Mouse (Mus musculus) G1E-ER4 (cell line): Measurements from ENCODE around the gene Dcakd. TPM values are rescaled to one million over a fixed set of nuclear protein-coding genes. Genes with fewer than 3 reads are reported as not detected.

Source experiments
- GATA1 ChIP-seq: IDR thresholded peaks from one replicate; pipeline ENCODE4 v1.8.0; 2012; ENCODE audit warnings: low read length, inconsistent platforms
- polyA plus RNA-seq: library from polyadenylated mRNA; stranded (reverse); fragments of >175 nt; gene quantifications from 2 replicates; pipeline ENCODE4 v1.2.3, GENCODE M21; 2012

Gene Dcakd
- polyA plus RNA-seq = 136 and 225 TPM in 2 replicates

DNA sequence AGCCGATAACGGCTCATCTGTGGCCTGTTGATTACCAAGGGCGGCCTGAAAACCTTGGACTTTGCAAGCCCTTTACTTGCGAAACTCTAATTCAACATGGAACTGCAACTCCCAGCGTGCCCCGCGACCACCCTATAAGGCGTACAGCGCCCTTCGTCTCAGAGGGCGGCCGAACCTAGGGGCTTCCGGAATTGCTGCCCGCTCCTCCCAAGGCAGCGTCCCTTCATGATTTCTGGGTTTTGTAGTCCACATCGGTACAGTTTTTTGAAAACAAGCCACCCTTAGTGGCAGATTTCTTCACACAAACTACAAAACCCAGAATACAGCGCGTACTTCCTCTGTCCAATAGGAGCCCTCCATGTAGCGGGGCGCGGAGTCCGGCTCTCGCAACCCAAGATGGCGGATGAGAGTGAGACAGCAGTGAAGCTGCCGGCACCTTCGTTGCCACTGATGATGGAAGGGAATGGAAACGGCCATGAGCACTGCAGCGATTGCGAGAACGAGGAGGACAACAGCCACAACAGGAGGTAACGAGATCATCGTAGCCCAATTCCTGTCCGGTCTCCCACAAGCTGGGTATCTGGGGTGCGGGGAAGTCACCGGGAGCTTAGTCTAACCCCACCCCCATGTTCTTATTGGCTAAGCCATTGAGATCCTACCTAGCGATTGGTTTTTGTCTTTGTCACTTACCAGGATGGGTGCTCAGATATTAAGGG lies at the start of gene Dcakd, which contains the start of gene Nmt1:
Gene Dcakd (minus strand): TSS at position 158 of the 716 bp plus-strand sequence.
Gene Nmt1 (plus strand): TSS at position 15 of the 716 bp plus-strand sequence.
- TF ChIP-seq GATA1 = no peak

DNA sequence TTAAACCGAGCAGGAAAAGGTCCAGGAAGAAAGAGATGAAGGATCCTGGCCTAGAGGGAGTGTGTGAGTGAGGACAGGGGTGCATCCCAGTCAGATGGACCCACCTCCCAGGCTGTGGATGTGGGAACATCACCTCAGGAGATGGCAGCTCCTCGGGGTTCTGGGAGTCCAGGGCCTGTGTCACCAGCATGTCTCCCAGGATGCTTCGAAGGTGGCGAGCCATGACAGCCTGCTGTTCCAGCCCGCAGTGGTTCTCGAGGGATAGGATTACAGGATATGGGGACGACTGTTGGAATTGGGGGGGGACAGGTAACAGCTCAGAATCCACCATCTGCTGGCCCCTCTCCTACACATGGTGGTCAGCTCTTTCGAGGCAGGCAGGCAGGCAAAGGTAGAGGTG lies 48.4 kb upstream of the Dcakd start:
- TF ChIP-seq GATA1 = no peak

DNA sequence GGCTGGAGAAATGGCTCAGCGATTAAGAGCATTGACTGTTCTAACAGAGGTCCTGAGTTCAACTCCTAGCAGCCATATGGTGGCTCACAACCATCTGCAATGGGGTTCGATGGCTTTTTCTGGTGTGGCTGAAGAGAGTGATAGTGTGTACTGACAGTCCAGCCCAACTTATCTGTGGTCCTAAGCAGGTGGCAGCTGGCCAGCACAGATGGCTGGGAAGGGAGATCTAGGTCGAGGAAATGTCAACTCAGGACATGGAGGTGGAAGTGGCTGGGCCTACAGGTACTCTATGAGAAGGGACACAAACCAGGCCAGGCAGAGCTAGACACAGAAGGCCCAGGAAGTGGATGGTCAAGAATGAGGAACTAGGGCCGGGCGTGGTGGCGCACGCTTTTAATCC lies 47.9 kb upstream of the Dcakd start:
- TF ChIP-seq GATA1 = no peak

DNA sequence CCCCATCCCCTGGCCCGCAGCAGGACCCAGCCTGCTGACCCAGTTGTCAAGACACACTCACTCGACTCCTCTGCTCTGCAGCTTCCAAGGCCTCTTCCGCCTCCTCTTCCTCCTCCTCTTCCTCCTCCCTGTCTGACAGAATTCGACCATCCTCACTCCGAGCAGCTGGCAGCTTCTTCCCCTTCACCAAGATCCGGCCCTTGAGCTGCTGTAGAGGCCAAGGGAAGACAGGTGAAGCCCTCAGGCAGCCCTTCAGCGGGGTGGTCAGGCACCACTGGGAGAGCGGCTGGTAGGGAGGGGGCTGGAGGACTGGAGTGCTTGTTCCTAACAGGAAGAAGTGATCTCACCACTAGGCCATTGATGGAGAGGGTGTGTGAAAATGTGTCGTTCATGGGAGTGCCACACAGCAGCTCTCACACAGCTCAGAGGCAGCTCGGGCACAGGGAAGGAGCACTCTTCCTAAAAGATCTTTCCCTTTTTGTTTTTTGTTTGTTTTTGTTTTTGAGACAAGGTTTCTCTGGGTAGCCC lies 46.7 kb upstream of the Dcakd start:
- TF ChIP-seq GATA1 = no peak

DNA sequence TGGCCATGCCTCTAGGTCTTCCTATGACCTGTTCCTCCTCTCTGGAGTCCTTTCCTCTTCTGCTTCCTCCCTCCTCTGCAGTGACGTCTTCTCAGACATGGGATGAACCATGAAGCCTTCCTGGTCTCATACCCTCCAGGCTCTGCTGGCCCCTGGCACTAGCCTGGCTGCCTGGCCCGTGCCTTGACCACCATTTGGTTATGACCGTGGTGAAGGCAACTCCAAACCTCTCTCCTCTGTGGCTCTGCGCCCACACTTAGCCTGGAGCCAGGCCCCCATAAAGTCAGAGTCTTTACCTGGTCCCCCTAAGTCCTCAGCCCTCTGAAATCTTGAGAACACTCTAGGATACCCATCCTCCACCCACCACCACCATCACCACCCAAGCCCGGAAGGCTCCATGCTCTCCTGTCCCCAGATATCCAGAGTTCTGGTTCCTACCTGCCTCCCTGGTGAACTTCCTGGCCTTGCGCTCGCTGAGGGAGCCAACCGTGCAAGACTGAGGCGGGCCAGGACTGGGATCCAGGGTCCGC lies 46.1 kb upstream of the Dcakd start:
- TF ChIP-seq GATA1 = no peak

DNA sequence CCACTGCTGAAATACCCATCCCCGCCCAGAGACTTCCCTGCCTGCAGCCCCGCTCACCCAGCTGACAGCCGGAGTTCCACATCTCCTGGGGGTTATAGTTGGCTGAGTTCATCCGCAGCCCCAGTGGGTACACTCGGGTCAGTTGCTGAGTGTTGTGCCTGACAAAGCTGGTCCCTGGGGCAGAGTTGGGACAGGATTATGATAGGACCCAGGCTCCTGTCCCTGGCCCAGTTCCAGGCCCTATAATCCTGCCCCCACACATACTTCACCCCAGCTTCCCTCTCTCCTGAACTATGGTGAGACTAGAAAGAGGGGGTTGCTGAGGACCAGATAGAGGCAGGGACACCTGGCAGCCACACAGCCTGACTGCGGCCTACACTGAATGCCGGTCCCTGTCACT lies 45.5 kb upstream of the Dcakd start:
- TF ChIP-seq GATA1 = no peak

DNA sequence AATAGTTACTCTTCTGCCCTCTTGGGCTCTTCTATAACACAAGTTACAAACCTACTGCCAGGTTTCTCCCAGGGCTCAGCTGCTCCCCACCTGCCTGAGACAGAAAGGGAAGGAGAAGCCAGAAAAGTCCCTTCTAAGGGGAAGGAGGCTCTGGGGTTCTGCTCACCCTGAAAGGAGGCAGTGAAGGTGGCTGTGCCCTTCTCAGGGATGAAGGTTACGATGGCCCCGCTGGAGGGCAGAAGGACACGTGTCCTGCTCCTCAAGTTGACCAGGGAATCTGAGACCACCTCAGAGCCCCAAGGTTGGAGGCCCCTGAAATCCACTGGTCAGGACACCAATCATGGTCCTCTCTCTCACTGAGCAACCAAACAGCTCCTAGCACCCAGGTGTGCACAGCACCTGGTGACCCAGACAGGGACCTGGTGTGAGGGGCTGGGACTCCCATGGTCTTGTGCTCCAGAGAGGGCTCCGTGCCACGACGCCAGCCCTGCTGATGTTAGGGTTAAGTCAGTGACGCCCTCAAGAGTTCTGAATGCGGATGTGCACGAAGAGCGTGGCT lies 42.3 kb upstream of the Dcakd start:
- TF ChIP-seq GATA1 = no peak

DNA sequence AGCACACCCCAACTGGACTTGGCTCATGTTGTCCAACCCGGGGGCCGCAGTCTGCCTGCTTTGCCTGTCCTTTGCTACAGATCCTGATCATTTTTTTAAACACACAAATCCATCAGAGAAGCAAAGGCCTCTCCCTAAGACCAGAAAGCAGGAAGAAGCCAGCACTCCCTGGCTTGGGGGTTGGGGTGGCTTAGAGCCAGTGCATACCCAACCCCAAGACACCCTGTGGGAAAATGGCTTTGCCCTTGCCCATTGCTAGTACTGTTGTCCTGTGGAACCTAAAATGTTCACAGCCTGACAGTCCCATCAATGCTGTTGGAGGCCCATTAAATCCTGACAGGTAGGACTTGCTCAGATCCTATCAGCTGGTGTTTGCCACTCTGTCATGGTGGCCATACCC lies 41.6 kb upstream of the Dcakd start:
- no peak for TF ChIP-seq GATA1

DNA sequence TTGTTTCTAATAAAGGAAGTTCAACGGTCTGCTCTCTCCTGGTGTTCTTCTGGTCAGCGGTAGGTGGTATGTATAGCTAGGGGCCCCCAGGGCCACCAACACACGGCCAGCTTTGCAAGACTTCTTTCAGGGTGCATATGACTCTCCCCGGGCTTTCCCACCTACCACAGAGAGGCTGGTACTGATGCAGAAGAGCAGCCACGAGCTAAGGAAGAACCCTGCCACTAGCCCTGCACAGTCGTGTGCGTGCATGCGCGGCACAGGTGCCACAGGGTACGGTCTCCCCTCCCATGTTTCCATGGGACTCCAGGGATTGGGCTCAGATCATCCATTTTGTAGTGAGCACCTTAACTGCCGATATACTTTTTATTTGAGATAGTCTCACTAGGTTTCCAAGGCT lies 40.8 kb upstream of the Dcakd start:
- TF ChIP-seq GATA1 = no peak

DNA sequence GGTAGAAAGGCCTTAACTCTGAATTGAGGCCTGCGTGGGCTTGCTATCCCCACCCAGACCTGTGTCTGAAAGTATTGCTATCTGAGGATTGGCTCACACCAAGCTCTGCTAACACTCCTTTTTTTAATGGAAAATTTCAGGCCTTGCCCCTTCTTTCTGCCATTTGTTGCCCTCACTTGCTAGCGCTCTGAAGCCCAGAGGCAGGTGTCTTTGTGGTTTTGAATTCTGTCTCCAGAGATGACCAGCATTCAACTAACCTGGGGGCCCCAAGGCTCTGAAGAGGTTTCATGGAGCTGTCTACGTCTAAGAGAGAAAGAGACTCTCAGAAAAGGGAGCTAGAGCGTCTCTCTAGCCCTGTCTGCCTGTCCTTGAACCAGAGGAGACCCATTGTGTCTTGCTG lies 40.1 kb upstream of the Dcakd start:
- TF ChIP-seq GATA1 = no peak

DNA sequence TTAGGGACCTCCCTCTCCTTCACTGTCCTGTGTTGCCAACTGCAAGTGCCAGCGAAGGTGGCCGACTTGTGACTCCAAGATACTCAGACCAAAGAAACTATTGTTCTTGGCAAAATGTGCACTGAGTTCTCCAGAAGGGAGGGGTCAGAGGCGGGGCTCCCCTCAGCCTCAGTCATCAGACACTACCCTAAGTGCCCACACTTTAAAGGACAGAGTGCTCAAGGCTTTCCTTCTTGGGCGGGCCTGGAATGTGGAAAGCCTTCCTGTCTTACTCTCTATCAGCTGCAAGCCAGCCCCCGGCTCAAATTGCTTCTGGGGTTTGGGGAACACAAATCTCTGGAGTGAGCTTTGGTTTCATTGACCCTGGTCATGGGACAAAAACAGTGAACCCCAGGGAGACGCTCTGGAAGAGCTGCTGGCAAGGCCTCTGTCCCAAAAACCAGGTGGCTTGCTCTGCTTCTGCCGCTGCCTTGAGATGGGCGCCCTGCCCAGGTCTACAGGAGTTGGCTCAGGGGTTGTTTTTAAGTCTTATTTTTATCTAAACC lies 39.4 kb upstream of the Dcakd start:
- no peak for TF ChIP-seq GATA1

DNA sequence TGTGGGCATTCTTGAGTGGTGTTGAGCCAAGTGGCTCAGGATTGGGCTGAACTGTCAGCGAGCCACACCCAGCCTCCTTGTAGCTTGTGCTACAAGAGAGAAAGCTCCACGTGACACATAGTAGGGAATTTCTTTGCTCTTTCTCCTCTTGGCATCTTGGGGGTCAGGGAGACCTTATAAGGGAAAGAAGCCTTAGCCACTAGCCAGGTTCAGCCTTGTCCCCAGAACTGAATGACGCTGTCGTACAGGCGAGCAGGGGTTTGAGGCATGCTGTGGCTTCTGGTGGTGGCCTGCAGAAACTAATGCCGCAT lies 38.9 kb upstream of the Dcakd start:
- no peak for TF ChIP-seq GATA1

DNA sequence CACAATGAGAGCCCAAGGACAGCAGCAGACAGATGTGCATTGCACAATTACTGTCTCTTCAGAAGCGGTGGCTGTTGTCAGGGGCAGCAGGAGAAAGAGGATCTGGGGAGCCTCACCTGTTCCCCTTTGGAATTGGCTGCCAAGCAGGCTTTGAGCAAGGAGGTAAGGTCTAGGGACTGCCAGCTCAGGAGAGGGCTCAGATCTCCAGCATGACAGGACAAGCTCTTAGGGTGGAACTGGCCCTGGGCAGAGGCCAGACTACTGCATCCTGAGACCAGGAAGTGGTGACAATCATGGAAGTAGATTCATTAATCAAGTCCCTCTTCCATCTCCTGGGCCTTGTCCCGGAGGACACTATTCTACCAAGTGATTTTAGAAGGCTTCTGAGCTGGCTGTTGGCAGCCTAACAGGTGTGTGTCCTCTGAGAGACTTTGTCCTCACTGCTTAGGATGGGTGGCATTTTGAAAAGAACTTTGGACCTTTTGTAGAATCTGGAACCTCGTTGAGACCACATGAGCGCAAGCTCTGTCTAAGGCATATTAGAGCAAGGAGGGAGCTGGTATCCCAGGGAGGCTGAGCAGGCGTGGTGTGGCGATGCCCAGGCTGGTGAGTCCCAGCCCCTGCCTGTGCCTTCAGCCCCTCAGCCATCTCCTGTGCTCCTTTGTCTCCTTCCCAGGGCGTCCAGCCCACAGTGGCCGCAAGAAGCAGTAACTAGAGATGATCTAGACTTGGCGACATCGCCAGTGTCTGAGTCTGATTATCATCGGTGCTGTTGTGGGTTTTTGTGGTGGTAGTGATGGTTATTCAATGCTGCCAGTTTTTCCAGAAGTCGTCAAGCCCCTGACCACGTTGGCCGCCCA lies 38.3 kb upstream of the Dcakd start:
- TF ChIP-seq GATA1 = no peak

DNA sequence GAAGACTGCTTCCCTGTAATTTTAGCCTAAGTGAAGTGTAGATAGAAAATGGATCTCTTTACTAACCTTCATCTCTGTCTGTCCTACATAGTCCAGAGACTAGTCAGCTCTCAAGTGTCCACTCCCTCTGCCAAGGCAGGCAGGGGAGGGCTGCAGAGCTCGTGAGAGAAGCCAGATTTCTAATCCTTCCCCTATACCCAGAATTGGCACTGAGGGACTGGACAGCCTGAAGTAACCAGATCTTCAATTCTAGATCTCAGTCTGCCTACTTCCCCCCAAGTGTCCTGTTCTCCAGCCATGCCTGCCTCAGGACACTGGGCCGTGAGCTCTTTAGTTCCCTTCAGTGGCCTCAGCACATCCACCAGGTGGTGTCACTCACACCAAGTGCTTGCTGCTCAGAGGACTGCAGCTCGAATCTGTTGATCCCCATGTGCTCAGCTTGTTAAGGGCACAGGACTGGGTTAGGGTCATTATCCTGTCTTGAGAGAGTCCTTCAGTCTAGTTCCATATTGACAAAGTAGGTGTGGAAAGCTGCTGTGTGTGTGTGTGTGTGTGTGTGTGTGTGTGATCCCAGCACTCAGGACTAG lies 30.5 kb upstream of the Dcakd start:
- TF ChIP-seq GATA1 = no peak

DNA sequence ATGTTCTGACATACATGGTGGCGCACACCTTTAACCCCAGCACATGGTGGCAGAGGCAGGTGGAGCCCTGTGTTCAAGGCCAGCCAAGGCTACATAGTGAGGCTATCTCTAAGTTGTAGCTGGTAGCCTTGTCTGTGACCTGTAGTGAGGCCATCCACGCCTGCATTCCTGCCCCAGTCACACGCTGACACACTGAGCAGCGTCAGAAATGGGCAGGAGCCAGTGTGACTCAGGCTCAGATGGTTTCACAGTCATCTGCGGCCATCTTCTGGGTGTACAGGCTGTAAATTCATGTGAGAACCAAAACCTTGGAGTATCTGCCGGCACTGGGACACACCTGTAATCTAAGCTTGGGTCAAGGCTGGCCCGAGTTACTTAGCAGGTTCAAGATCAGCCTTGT lies 28.5 kb upstream of the Dcakd start:
- no peak for TF ChIP-seq GATA1
